Mouse (Mus musculus) liver, adult 2 months (tissue): ENCODE measurements around the gene Nup88. TPM values are rescaled to one million over a fixed set of nuclear protein-coding genes. Genes with fewer than 3 reads are reported as not detected.

Source experiments
- DNase-seq: peaks from one replicate; pipeline ENCODE4 v3.0.0-alpha.2; 2011; ENCODE audit warnings: low read depth, low spot score; ENCODE audit errors: extremely low read depth
- H3K27ac ChIP-seq: fragments of 200-500 bp; replicated peaks from 2 replicates; pipeline ENCODE4 v1.5.1; 2012; ENCODE audit warnings: low read depth, mild to moderate bottlenecking, control low read depth, inconsistent platforms, low read length; ENCODE audit not compliant: insufficient read depth
- H3K27me3 ChIP-seq: fragments of 200-500 bp; 2 replicates; pipeline ENCODE4 v1.6.1; 2012; ENCODE audit warnings: mild to moderate bottlenecking, moderate library complexity, low read length, inconsistent platforms; ENCODE audit not compliant: control insufficient read depth, insufficient read depth
- H3K36me3 ChIP-seq: fragments of 200-500 bp; 2 replicates; pipeline ENCODE4 v1.6.1; 2012; ENCODE audit warnings: low read length, inconsistent platforms; ENCODE audit not compliant: control insufficient read depth, insufficient read depth
- H3K4me1 ChIP-seq: fragments of 200-500 bp; 2 replicates; pipeline ENCODE4 v1.6.1; 2011; ENCODE audit warnings: low read length; ENCODE audit not compliant: control insufficient read depth, insufficient read depth
- H3K4me3 ChIP-seq: fragments of 200-500 bp; 2 replicates; pipeline ENCODE4 v1.5.1; 2011; ENCODE audit warnings: low read depth, mild to moderate bottlenecking, control low read depth, low read length, moderate library complexity; ENCODE audit not compliant: insufficient read depth
- H3K79me2 ChIP-seq: fragments of 200-500 bp; 2 replicates; pipeline ENCODE4 v1.6.1; 2012; ENCODE audit warnings: inconsistent platforms, mild to moderate bottlenecking, low read length, moderate library complexity; ENCODE audit not compliant: control insufficient read depth, insufficient read depth
- H3K9ac ChIP-seq: fragments of 200-500 bp; 2 replicates; pipeline ENCODE4 v1.6.1; 2012; ENCODE audit warnings: low read depth, mild to moderate bottlenecking, control low read depth, inconsistent platforms, low read length
- CTCF ChIP-seq: fragments of 200-500 bp; IDR thresholded peaks from 2 replicates; pipeline ENCODE4 v1.5.1; 2011; ENCODE audit warnings: low read depth, low read length, control low read depth
- POLR2A ChIP-seq: fragments of 200-500 bp; IDR thresholded peaks from 2 replicates; pipeline ENCODE4 v1.6.1; 2011; ENCODE audit warnings: low read length, control low read depth; ENCODE audit not compliant: insufficient read depth; ENCODE audit errors: extremely low read depth
- WGBS: fragments of 180-500 bp; shearing (Covaris S2); methylation state at CpG from one replicate; pipeline ENCODE4 v1.1.7; 2018; 5-methylcytosine and 5-hydroxymethylcytosine counted together
- polyA plus RNA-seq: library from polyadenylated mRNA; depleted of rRNA; stranded (reverse); fragments of >200 nt; gene quantifications from 2 replicates; pipeline ENCODE4 v1.2.3, GENCODE M21; 2012
- total RNA-seq: library from RNA; depleted of rRNA; stranded (reverse); fragments of >200 nt; gene quantifications from 2 replicates; pipeline ENCODE4 v1.2.3, GENCODE M21; 2014

Gene Nup88
- total and polyA plus RNA-seq, 2 experiments, result 14.3 to 28.9 TPM

GRCm38 (mm10) chr11:70943651-70944050, 26.1 kb downstream of the Nup88 start:
- no peak overlapping the region for H3K27ac ChIP-seq
- no peaks in the 10 kb centered on the region for H3K27me3 ChIP-seq
- peaks cover 86% of the 10 kb centered on the region for H3K36me3 ChIP-seq
- no peaks in the 10 kb centered on the region for H3K79me2 ChIP-seq
- peaks cover 9% of the 10 kb centered on the region for H3K4me1 ChIP-seq
- DNase-seq, result no peak
- no peak overlapping the region for H3K4me3 ChIP-seq
- TF ChIP-seq CTCF (no peak), POLR2A (no peak)
- 78% methylated on average over 7 of the region's 7 CpGs for WGBS
- no peak overlapping the region for H3K9ac ChIP-seq

GRCm38 (mm10) chr11:70942596-70942995, 27.2 kb downstream of the Nup88 start:
- WGBS, result 97% methylated on average over 1 of the region's 1 CpGs
- Histone ChIP-seq H3K79me2 (no peaks in the 10 kb centered on the region), H3K36me3 (peaks cover 85% of the 10 kb centered on the region), H3K4me1 (peaks cover 9% of the 10 kb centered on the region), H3K4me3 (no peak overlapping the region), H3K27me3 (no peaks in the 10 kb centered on the region), H3K9ac (no peak overlapping the region), H3K27ac (no peak overlapping the region)
- TF ChIP-seq POLR2A (no peak), CTCF (no peak)
- no peak for DNase-seq

- no peaks in the 10 kb centered on the region for H3K4me1 ChIP-seq
- TF ChIP-seq CTCF (no peak), POLR2A (no peak)
- WGBS, result 96% methylated on average over 7 of the region's 7 CpGs
- no peak overlapping the region for H3K27ac ChIP-seq
- no peaks in the 10 kb centered on the region for H3K27me3 ChIP-seq
- H3K4me3 ChIP-seq, result no peak overlapping the region
- no peak overlapping the region for H3K9ac ChIP-seq
- H3K36me3 ChIP-seq, result peaks cover 67% of the 10 kb centered on the region
- no peaks in the 10 kb centered on the region for H3K79me2 ChIP-seq
- no peak for DNase-seq
These were observed 34.5 kb downstream of the Nup88 start for GRCm38 (mm10) chr11:70935316-70935715.

GRCm38 (mm10) chr11:70931461-70931860, 38.3 kb downstream of the Nup88 start:
- 95% methylated on average over 5 of the region's 5 CpGs for WGBS
- no peaks in the 10 kb centered on the region for H3K27me3 ChIP-seq
- no peak overlapping the region for H3K4me3 ChIP-seq
- H3K79me2 ChIP-seq, result no peaks in the 10 kb centered on the region; the same call in 1 of the 2 replicates
- H3K36me3 ChIP-seq, result peaks cover 54% of the 10 kb centered on the region
- H3K4me1 ChIP-seq, result no peaks in the 10 kb centered on the region
- no peak for TF ChIP-seq CTCF
- TF ChIP-seq POLR2A, result no peak
- no peak overlapping the region for H3K27ac ChIP-seq
- DNase-seq, result no peak
- H3K9ac ChIP-seq, result no peak overlapping the region

- no peak overlapping the region for H3K4me3 ChIP-seq
- TF ChIP-seq POLR2A, result no peak
- TF ChIP-seq CTCF, result no peak
- H3K9ac ChIP-seq, result no peak overlapping the region
- H3K79me2 ChIP-seq, result no peaks in the 10 kb centered on the region; the same call in 1 of the 2 replicates
- H3K36me3 ChIP-seq, result peaks cover 68% of the 10 kb centered on the region
- H3K4me1 ChIP-seq, result no peaks in the 10 kb centered on the region
- DNase-seq, result no peak
- H3K27me3 ChIP-seq, result no peaks in the 10 kb centered on the region
- no peak overlapping the region for H3K27ac ChIP-seq
- WGBS, result 54% methylated on average over 4 of the region's 4 CpGs
These were observed 50.2 kb downstream of the Nup88 start for GRCm38 (mm10) chr11:70919524-70919923.

- WGBS, result 88% methylated on average over 2 of the region's 2 CpGs
- no peak overlapping the region for H3K9ac ChIP-seq
- DNase-seq, result peak; percentile 22
These were observed 51.9 kb downstream of the Nup88 start for GRCm38 (mm10) chr11:70917896-70918295.

More at GRCm38 (mm10) chr11:70917896-70918295, 51.9 kb downstream of the Nup88 start:
- no peaks in the 10 kb centered on the region for H3K27me3 ChIP-seq
- peaks cover 58% of the 10 kb centered on the region for H3K36me3 ChIP-seq
- TF ChIP-seq CTCF, result no peak
- TF ChIP-seq POLR2A, result no peak
- H3K4me1 ChIP-seq, result no peaks in the 10 kb centered on the region
- H3K4me3 ChIP-seq, result no peak overlapping the region
- no peak overlapping the region for H3K27ac ChIP-seq
- no peaks in the 10 kb centered on the region; the same call in 1 of the 2 replicates for H3K79me2 ChIP-seq
